Mouse (Mus musculus) forebrain, postnatal 0 days (tissue): Measurements from ENCODE around the gene Bmp7. TPM values are rescaled to one million over a fixed set of nuclear protein-coding genes. Genes with fewer than 3 reads are reported as not detected.

Source experiments
- ATAC-seq: fragments of 200-750 bp; cut with Nextera tagmentation; 2 replicates; pipeline ENCODE4 v1.8.0; 2017; ENCODE audit warnings: mild to moderate bottlenecking, moderate library complexity
- DNase-seq: peaks from one replicate; pipeline ENCODE4 v3.0.0-alpha.2; 2015
- H3K27ac ChIP-seq: fragments of 300-500 bp; sonication (generic); 2 replicates; pipeline ENCODE4 v1.5.1; 2014; ENCODE audit warnings: low read depth, mild to moderate bottlenecking, antibody characterized with exemption, low read length, moderate library complexity, mixed read lengths
- H3K27me3 ChIP-seq: fragments of 300-500 bp; sonication (generic); 2 replicates; pipeline ENCODE4 v1.6.1; 2014; ENCODE audit warnings: mild to moderate bottlenecking, low read length, mixed read lengths; ENCODE audit not compliant: insufficient read depth
- H3K36me3 ChIP-seq: fragments of 300-500 bp; sonication (generic); 2 replicates; pipeline ENCODE4 v1.6.1; 2014; ENCODE audit warnings: mild to moderate bottlenecking, moderate library complexity; ENCODE audit not compliant: insufficient read depth
- H3K4me1 ChIP-seq: fragments of 300-500 bp; sonication (generic); 2 replicates; pipeline ENCODE4 v1.6.1; 2014; ENCODE audit warnings: antibody characterized with exemption; ENCODE audit not compliant: insufficient read depth
- H3K4me2 ChIP-seq: fragments of 300-500 bp; sonication (generic); 2 replicates; pipeline ENCODE4 v1.6.1; 2014; ENCODE audit warnings: low read depth, mild to moderate bottlenecking, moderate library complexity
- H3K4me3 ChIP-seq: fragments of 300-500 bp; sonication (generic); 2 replicates; pipeline ENCODE4 v1.5.1; 2014; ENCODE audit warnings: low read depth, low read length, mixed read lengths
- H3K9ac ChIP-seq: fragments of 300-500 bp; sonication (generic); 2 replicates; pipeline ENCODE4 v1.6.1; 2014; ENCODE audit warnings: mild to moderate bottlenecking
- H3K9me3 ChIP-seq: fragments of 300-500 bp; sonication (generic); 2 replicates; pipeline ENCODE4 v1.6.1; 2016; ENCODE audit warnings: low read length
- CTCF ChIP-seq: sonication (generic); IDR thresholded peaks from 2 replicates; pipeline ENCODE4 v1.5.1; 2016; ENCODE audit warnings: antibody characterized with exemption, control low read depth, low read depth
- WGBS: fragments of 180-500 bp; shearing (Covaris S2); extraction: QIAGEN DNeasy Blood & Tissue Kit; methylation state at CpG from one replicate; pipeline ENCODE4 v1.1.7; 2014; 5-methylcytosine and 5-hydroxymethylcytosine counted together
- polyA plus RNA-seq: library from polyadenylated mRNA; unstranded; fragments of >200 nt; fragmentation: Nextera tagmentation; extraction: Ambion mirVana; gene quantifications from 2 replicates; pipeline ENCODE4 v1.2.1, GENCODE M21; 2015
- total RNA-seq: library from RNA; depleted of rRNA; stranded (reverse); fragments of >200 nt; gene quantifications from 2 replicates; pipeline ENCODE4 v1.2.3, GENCODE M21; 2014; rRNA removed

The Bmp7 gene
- total RNA-seq = 17.2 and 21.9 TPM in 2 replicates
- 12.4 and 15.4 TPM in 2 replicates for polyA plus RNA-seq

- DNase-seq = peak; percentile 60
- peaks cover 12% of the 10 kb centered on the region; the same call in 1 of the 2 replicates for H3K4me1 ChIP-seq
- no peaks in the 10 kb centered on the region for H3K9me3 ChIP-seq
- no peak for TF ChIP-seq CTCF
- H3K4me2 ChIP-seq = peak within 1 kb of the TSS; percentile 95
- peak within 1 kb of the TSS; percentile 21; the same call in 1 of the 2 replicates for H3K27ac ChIP-seq
- peak within 1 kb of the TSS; percentile 51 for H3K9ac ChIP-seq
- no peaks in the 10 kb centered on the region for H3K36me3 ChIP-seq
- ATAC-seq = peak; percentile 70
- 3% methylated on average over 59 of the region's 82 CpGs for WGBS
- peaks cover 59% of the 10 kb centered on the region for H3K27me3 ChIP-seq
- peak within 1 kb of the TSS; percentile 42 for H3K4me3 ChIP-seq
Observed at GRCm38 (mm10) chr2:172940003-172940798, at the start of gene Bmp7. Gene Bmp7, minus strand, starts transcription at chr2:172940321.

- ATAC-seq (peak; percentile 67), DNase-seq (no peak)
- TF ChIP-seq CTCF = peak; percentile 52
- Histone ChIP-seq H3K9ac (no peak overlapping the region), H3K4me1 (no peaks in the 10 kb centered on the region), H3K27ac (no peak overlapping the region), H3K36me3 (no peaks in the 10 kb centered on the region), H3K9me3 (no peaks in the 10 kb centered on the region), H3K27me3 (no peaks in the 10 kb centered on the region; the same call in 1 of the 2 replicates), H3K4me2 (no peak overlapping the region), H3K4me3 (no peak overlapping the region)
- 76% methylated on average over 9 of the region's 9 CpGs for WGBS
Observed at GRCm38 (mm10) chr2:172982776-172983561, 42.8 kb upstream of the Bmp7 start.

- TF ChIP-seq CTCF = no peak
- WGBS = 94% methylated on average over 43 of the region's 43 CpGs
Observed at GRCm38 (mm10) chr2:172979666-172980345, 39.7 kb upstream of the Bmp7 start.

GRCm38 (mm10) chr2:172978131-172978633 is 38.1 kb upstream of the Bmp7 start:
- H3K4me3 ChIP-seq = no peak overlapping the region
- no peak overlapping the region for H3K27ac ChIP-seq
- no peaks in the 10 kb centered on the region; the same call in 1 of the 2 replicates for H3K27me3 ChIP-seq
- DNase-seq (no peak), ATAC-seq (no peak)
- no peak overlapping the region for H3K4me2 ChIP-seq
- 52% methylated on average over 4 of the region's 4 CpGs for WGBS
- H3K36me3 ChIP-seq = no peaks in the 10 kb centered on the region
- H3K9me3 ChIP-seq = no peaks in the 10 kb centered on the region
- H3K4me1 ChIP-seq = peaks cover 9% of the 10 kb centered on the region; the same call in 1 of the 2 replicates
- TF ChIP-seq CTCF = no peak
- no peak overlapping the region for H3K9ac ChIP-seq

More at GRCm38 (mm10) chr2:172979666-172980345, 39.7 kb upstream of the Bmp7 start:
- H3K4me1 ChIP-seq = peaks cover 9% of the 10 kb centered on the region; the same call in 1 of the 2 replicates
- DNase-seq (no peak), ATAC-seq (no peak)
- H3K4me2 ChIP-seq = no peak overlapping the region
- no peak overlapping the region for H3K9ac ChIP-seq
- no peak overlapping the region for H3K4me3 ChIP-seq
- no peak overlapping the region for H3K27ac ChIP-seq
- H3K36me3 ChIP-seq = no peaks in the 10 kb centered on the region
- H3K9me3 ChIP-seq = no peaks in the 10 kb centered on the region
- no peaks in the 10 kb centered on the region; the same call in 1 of the 2 replicates for H3K27me3 ChIP-seq

GRCm38 (mm10) chr2:172977409-172978130 is 37.4 kb upstream of the Bmp7 start, which contains the start of gene Spo11:
Gene Spo11, plus strand, starts transcription at chr2:172977700.
- no peaks in the 10 kb centered on the region for H3K36me3 ChIP-seq
- peak; percentile 49; the same call in 1 of the 2 replicates for ATAC-seq
- 9% methylated on average over 14 of the region's 14 CpGs for WGBS

More at GRCm38 (mm10) chr2:172977409-172978130, 37.4 kb upstream of the Bmp7 start, which contains the start of gene Spo11:
- Histone ChIP-seq H3K9me3 (no peaks in the 10 kb centered on the region), H3K9ac (no peak within 1 kb of the TSS), H3K27me3 (no peaks in the 10 kb centered on the region; the same call in 1 of the 2 replicates), H3K4me2 (no peak within 1 kb of the TSS; the same call in 1 of the 2 replicates), H3K27ac (no peak within 1 kb of the TSS), H3K4me1 (peaks cover 9% of the 10 kb centered on the region; the same call in 1 of the 2 replicates), H3K4me3 (no peak within 1 kb of the TSS)
- TF ChIP-seq CTCF = no peak
- DNase-seq = no peak
